Mouse (Mus musculus) CD4-positive, CD25-positive, alpha-beta regulatory T cell, adult 4 months (primary cell): Measurements from ENCODE around the gene Hgf. TPM values are rescaled to one million over a fixed set of nuclear protein-coding genes. Genes with fewer than 3 reads are reported as not detected.
A peak's percentile ranks its signal among the peaks of the same experiment; 100 is the strongest.

ENCODE experiments used
- ATAC-seq: one replicate; pipeline ENCODE4 v1.8.0; 2017
- polyA plus RNA-seq, 2 experiments: library from polyadenylated mRNA; unstranded; fragments of 100-300 nt; shearing (Covaris generic); gene quantifications; one replicate each; pipeline ENCODE4 v1.2.1; 2017

The Hgf gene
- polyA plus RNA-seq = 1 to 10 TPM; 4.3 to 5.0 TPM

- ATAC-seq = peak; percentile 48
These were observed at the start of gene Hgf for GRCm38 (mm10) chr5:16553304-16554047. TSS of gene Hgf (plus strand) at chr5:16553495.

GRCm38 (mm10) chr5:16506702-16507350 is 46.5 kb upstream of the Hgf start:
- ATAC-seq = no peak

GRCm38 (mm10) chr5:16531619-16532277 is 21.5 kb upstream of the Hgf start:
- ATAC-seq = no peak

GRCm38 (mm10) chr5:16538067-16538466 is 15.2 kb upstream of the Hgf start:
- no peak for ATAC-seq

- ATAC-seq = no peak
These were observed 11.7 kb upstream of the Hgf start for GRCm38 (mm10) chr5:16541561-16542116.

- no peak for ATAC-seq
These were observed 5.8 kb upstream of the Hgf start for GRCm38 (mm10) chr5:16547490-16547889.

GRCm38 (mm10) chr5:16552647-16553046 is 648 bp upstream of the Hgf start:
- no peak for ATAC-seq

GRCm38 (mm10) chr5:16560247-16560646 is 7.0 kb downstream of the Hgf start:
- no peak for ATAC-seq

- ATAC-seq = no peak
These were observed 15.7 kb downstream of the Hgf start for GRCm38 (mm10) chr5:16568997-16569396.

GRCm38 (mm10) chr5:16577882-16578742 is 24.8 kb downstream of the Hgf start:
- ATAC-seq = no peak

GRCm38 (mm10) chr5:16595699-16596098 is 42.4 kb downstream of the Hgf start:
- no peak for ATAC-seq

GRCm38 (mm10) chr5:16597996-16598395 is 44.7 kb downstream of the Hgf start:
- ATAC-seq = no peak

GRCm38 (mm10) chr5:16601463-16601862 is 48.2 kb downstream of the Hgf start:
- no peak for ATAC-seq

- ATAC-seq = no peak
These were observed 79.7 kb downstream of the Hgf start for GRCm38 (mm10) chr5:16632996-16633395.

GRCm38 (mm10) chr5:16646417-16646816 is 93.1 kb downstream of the Hgf start:
- ATAC-seq = no peak

- no peak for ATAC-seq
These were observed 94.4 kb downstream of the Hgf start for GRCm38 (mm10) chr5:16647701-16648100.

GRCm38 (mm10) chr5:16650240-16650639 is 96.9 kb downstream of the Hgf start:
- ATAC-seq = no peak

- no peak for ATAC-seq
These were observed 100.7 kb downstream of the Hgf start for GRCm38 (mm10) chr5:16654022-16654421.
